ENCODE assay signal across 28 mouse cellular contexts in genomic region chr11:93642331-93642730, GRCm38 (mm10).
DNase-seq lines count a peak whose midpoint lies in the region; ATAC-seq and TF ChIP-seq lines count a peak whose summit lies in the region.
"Had no signal": no experiment of that assay in that cellular context is flagged by ENCODE, and none has a peak within 500 bp of the region (broad histone marks: within the 10 kb centered on the region; RNA-seq: fewer than 3 reads in every experiment).

No protein-coding gene starts in this region.

- peak overlapping the region; percentile 93 for H3K27ac ChIP-seq in cerebellum, adult 2 months (ENCODE audit: insufficient read depth, low read length)
- H3K27ac ChIP-seq: embryonic facial prominence, embryonic 10.5 days; embryonic facial prominence, embryonic 13.5 days; forebrain, embryonic 12.5 days; forebrain, embryonic 15.5 days; heart, embryonic 15.5 days; hindbrain, embryonic 10.5 days; hindbrain, embryonic 13.5 days; intestine, embryonic 15.5 days; kidney, embryonic 15.5 days had no signal

- ATAC-seq in megakaryocyte progenitor cell, adult 5-6 weeks (replicated peaks; ENCODE audit: poor library complexity), result no peak
- ATAC-seq: CD4-positive, CD25-positive, alpha-beta regulatory T cell, adult 4 months; forebrain, embryonic 15.5 days; hindbrain, embryonic 16.5 days; intestine, embryonic 15.5 days had no signal

- peak in 1 of 2 experiments; percentile 49 for DNase-seq in cerebellum, adult 2 months
- no peak for DNase-seq in cerebellum, adult 11 months
- peak; percentile 37 to 51 for DNase-seq in cerebellum, postnatal 10 days
- no peak for DNase-seq in cerebellum, postnatal 4 days (ENCODE audit: low spot score in 2 of 2)
- DNase-seq in cerebellum, postnatal 36 days, result peak; percentile 12
- DNase-seq: adrenal gland, adult 2 months; adrenal gland, postnatal 25 days; embryo, embryonic 11 days; gastrocnemius, postnatal 25 days; heart, adult 18-20 months; heart, postnatal 10 days; heart, postnatal 36 days; kidney, adult 11 months; kidney, adult 8-10 months had no signal

- no peaks in the 10 kb centered on the region for H3K27me3 ChIP-seq in cerebellum, adult 2 months (ENCODE audit: control insufficient read depth, insufficient read depth, low read length)
- H3K27me3 ChIP-seq: embryonic facial prominence, embryonic 13.5 days; forebrain, embryonic 12.5 days; forebrain, embryonic 15.5 days; heart, embryonic 12.5 days; heart, embryonic 15.5 days; hindbrain, embryonic 13.5 days; intestine, embryonic 15.5 days; kidney, embryonic 15.5 days had no signal

- no peak for TF ChIP-seq POLR2A in cerebellum, adult 2 months (IDR thresholded peaks at IDR 0.05; ENCODE audit: borderline replicate concordance, insufficient read depth, low read length)

- no peak for TF ChIP-seq CTCF in cerebellum, adult 2 months (IDR thresholded peaks at IDR 0.05; ENCODE audit: borderline replicate concordance, insufficient read depth, low read depth, low read length)

- WGBS in cerebellum, adult 2 months, result 34% methylated on average over 1 of the region's 1 CpGs

- H3K4me3 ChIP-seq in cerebellum, adult 2 months (replicated peaks; ENCODE audit: insufficient read depth, low read depth, low read length), result no peak overlapping the region
- H3K4me3 ChIP-seq: embryonic facial prominence, embryonic 10.5 days; embryonic facial prominence, embryonic 13.5 days; erythroblast, embryonic 14.5 days; forebrain, embryonic 12.5 days; forebrain, embryonic 15.5 days; heart, embryonic 12.5 days; heart, embryonic 15.5 days; hindbrain, embryonic 10.5 days; hindbrain, embryonic 13.5 days; intestine, embryonic 15.5 days; kidney, embryonic 15.5 days had no signal

- H3K4me1 ChIP-seq in cerebellum, adult 2 months (ENCODE audit: control insufficient read depth, insufficient read depth, low read length), result peaks cover 22% of the 10 kb centered on the region; the same call in 1 of the 2 replicates
- H3K4me1 ChIP-seq: embryonic facial prominence, embryonic 10.5 days; embryonic facial prominence, embryonic 13.5 days; intestine, embryonic 15.5 days; kidney, embryonic 15.5 days had no signal

Comparison
In these comparisons a context has a peak if more than half of its experiments do, and no peak if none do; other contexts are left out.
1. DNase-seq: peak in cerebellum, postnatal 10 days (2 of 2) and cerebellum, postnatal 36 days (2 of 2); none in cerebellum, adult 11 months (single experiment) and cerebellum, postnatal 4 days (0 of 2).